Comparison of ENCODE assay signal across 21 mouse cellular contexts in the genomic region with DNA sequence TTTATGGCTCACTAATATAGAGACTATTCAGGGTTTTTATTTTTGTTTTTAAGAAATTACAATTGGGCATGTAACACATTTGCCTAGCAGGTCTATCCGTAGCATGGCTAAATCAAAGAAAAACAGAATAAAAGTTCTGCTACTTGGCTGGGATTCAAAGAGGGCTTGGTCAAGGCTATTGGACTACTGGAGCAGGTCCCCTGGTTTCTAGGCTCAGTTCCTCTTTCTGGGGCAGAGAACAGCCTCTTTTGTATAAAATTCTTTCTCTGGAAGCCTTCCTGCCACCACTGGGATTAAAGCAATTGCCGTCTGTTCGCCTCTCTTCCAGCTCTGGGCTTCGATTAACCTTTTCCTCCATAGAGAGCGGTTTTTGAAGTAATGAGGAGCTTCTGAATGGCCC.
A peak's percentile ranks its signal among the peaks of the same experiment; 100 is the strongest.
DNase-seq lines count a peak whose midpoint lies in the region; ATAC-seq and TF ChIP-seq lines count a peak whose summit lies in the region.
"Had no signal": no experiment of that assay in that cellular context is flagged by ENCODE, and none has a peak within 500 bp of the region (broad histone marks: within the 10 kb centered on the region; RNA-seq: fewer than 3 reads in every experiment).

No protein-coding gene starts in this region.

- H3K9ac ChIP-seq in forebrain, postnatal 0 days = no peak overlapping the region
- H3K9ac ChIP-seq in neural tube, embryonic 15.5 days (replicated peaks) = no peak overlapping the region

- WGBS in forebrain, postnatal 0 days = 43% methylated on average over 5 of the region's 5 CpGs
- 95% methylated on average over 5 of the region's 5 CpGs for WGBS in forebrain, embryonic 10.5 days
- WGBS in neural tube, embryonic 15.5 days = 62% methylated on average over 5 of the region's 5 CpGs

- H3K4me2 ChIP-seq in forebrain, postnatal 0 days (ENCODE audit: low read depth) = no peak overlapping the region
- no peak overlapping the region for H3K4me2 ChIP-seq in neural tube, embryonic 15.5 days
- H3K4me2 ChIP-seq: heart, embryonic 11.5 days had no signal

- H3K27ac ChIP-seq in forebrain, postnatal 0 days (ENCODE audit: low read depth, low read length) = peak overlapping the region; percentile 57
- no peak overlapping the region for H3K27ac ChIP-seq in forebrain, embryonic 10.5 days
- 0 out of 2 replicates have a peak overlapping the region, but pooled peaks have one; percentile 23 for H3K27ac ChIP-seq in neural tube, embryonic 15.5 days (replicated peaks)
- H3K27ac ChIP-seq: hindbrain, embryonic 10.5 days; stomach, postnatal 0 days had no signal

- H3K9me3 ChIP-seq in forebrain, postnatal 0 days (ENCODE audit: low read length) = no peaks in the 10 kb centered on the region
- H3K9me3 ChIP-seq in forebrain, embryonic 10.5 days = no peaks in the 10 kb centered on the region
- no peaks in the 10 kb centered on the region for H3K9me3 ChIP-seq in neural tube, embryonic 15.5 days (replicated peaks)
- H3K9me3 ChIP-seq: hindbrain, embryonic 10.5 days had no signal

- H3K4me3 ChIP-seq in forebrain, postnatal 0 days (ENCODE audit: low read depth, low read length) = no peak overlapping the region
- H3K4me3 ChIP-seq in forebrain, embryonic 10.5 days = no peak overlapping the region
- H3K4me3 ChIP-seq in neural tube, embryonic 15.5 days (replicated peaks) = no peak overlapping the region
- H3K4me3 ChIP-seq: hindbrain, embryonic 10.5 days had no signal

- DNase-seq in forebrain, postnatal 0 days = no peak
- DNase-seq in forebrain, embryonic 10.5 days (ENCODE audit: extremely low spot score, low spot score) = no peak
- no peak for DNase-seq in neural tube, embryonic 10.5 days (ENCODE audit: extremely low spot score, low spot score)
- no peak for DNase-seq in cerebellum, adult 11-12 months
- no peak for DNase-seq in kidney, adult 11 months
- DNase-seq: cerebellum, adult 9-11 months; heart, adult 11 months; kidney, postnatal 10 days; layer of hippocampus, postnatal 36 days; lung, adult 18-20 months; lung, postnatal 10 days; thymus, adult 2 months; thymus, postnatal 4 days had no signal

- H3K4me1 ChIP-seq in forebrain, postnatal 0 days (ENCODE audit: insufficient read depth) = no peaks in the 10 kb centered on the region
- H3K4me1 ChIP-seq in forebrain, embryonic 10.5 days = peaks cover 11% of the 10 kb centered on the region
- H3K4me1 ChIP-seq in neural tube, embryonic 15.5 days = peaks cover 11% of the 10 kb centered on the region; the same call in 1 of the 2 replicates

- H3K36me3 ChIP-seq in forebrain, postnatal 0 days (ENCODE audit: insufficient read depth) = peaks cover 3% of the 10 kb centered on the region; the same call in 1 of the 2 replicates
- H3K36me3 ChIP-seq in forebrain, embryonic 10.5 days (replicated peaks) = peaks cover 18% of the 10 kb centered on the region; the same call in 1 of the 2 replicates
- H3K36me3 ChIP-seq in neural tube, embryonic 15.5 days = no peaks in the 10 kb centered on the region
- H3K36me3 ChIP-seq: hindbrain, embryonic 10.5 days had no signal

- H3K27me3 ChIP-seq in forebrain, postnatal 0 days (ENCODE audit: insufficient read depth, low read length) = no peaks in the 10 kb centered on the region
- peaks cover 2% of the 10 kb centered on the region; the same call in 1 of the 2 replicates for H3K27me3 ChIP-seq in forebrain, embryonic 10.5 days (ENCODE audit: poor library complexity, severe bottlenecking)
- no peaks in the 10 kb centered on the region for H3K27me3 ChIP-seq in neural tube, embryonic 15.5 days (replicated peaks)
- H3K27me3 ChIP-seq: Patski had no signal

- no peak for ATAC-seq in forebrain, postnatal 0 days
- no peak for ATAC-seq in neural tube, embryonic 15.5 days (ENCODE audit: low FRiP score)
- ATAC-seq in megakaryocyte, adult 5-6 weeks (ENCODE audit: poor library complexity, severe bottlenecking) = peak; percentile 26; the same call in 1 of the 2 replicates
- ATAC-seq: CD4-positive, CD25-positive, alpha-beta regulatory T cell, adult 4 months; midbrain, embryonic 16.5 days; Patski had no signal

- TF ChIP-seq CTCF in forebrain, postnatal 0 days (IDR thresholded peaks at IDR 0.05; ENCODE audit: low read depth) = no peak
